Mouse (Mus musculus): ENCODE results near the gene Cd300lg. TPM values are rescaled to one million over a fixed set of nuclear protein-coding genes. Genes with fewer than 3 reads are reported as not detected.

The Cd300lg gene
- polyA plus RNA-seq, 1 experiment: 5.4 TPM

DNA sequence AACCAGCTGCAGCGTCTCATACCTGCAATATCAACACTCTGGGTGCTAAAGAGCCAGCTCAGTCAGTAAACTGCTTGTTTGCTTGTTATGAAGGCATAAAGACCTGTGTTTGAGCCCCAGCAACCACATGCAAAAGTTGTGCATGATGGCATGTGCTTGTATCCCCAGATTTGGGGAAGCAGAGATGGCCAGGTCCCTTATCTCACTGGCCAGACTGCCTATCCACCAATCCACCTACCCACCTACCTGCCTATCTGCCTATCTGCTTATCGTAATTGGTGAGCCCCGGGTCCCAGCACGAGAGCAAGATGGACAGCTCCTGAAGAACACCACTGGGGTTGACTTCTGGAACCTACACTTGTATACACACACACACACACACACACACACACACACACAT, 12.0 kb upstream of the Cd300lg start:
- TF ChIP-seq POLR2A (IDR thresholded peaks at IDR 0.05; ENCODE audit: low read depth, low read length) (no peak), CTCF (IDR thresholded peaks at IDR 0.05; ENCODE audit: extremely low read depth, insufficient read length, insufficient replicate concordance, low read depth, low read length) (no peak)
- Histone ChIP-seq H3K4me3 (ENCODE audit: low read depth, low read length) (no peak overlapping the region), H3K36me3 (ENCODE audit: control insufficient read depth, insufficient read depth, low read length) (no peaks in the 10 kb centered on the region), H3K4me1 (ENCODE audit: control insufficient read depth, insufficient read depth, insufficient read length, low read length) (peaks cover 11% of the 10 kb centered on the region), H3K27me3 (ENCODE audit: control insufficient read depth, insufficient read depth, low read length) (0 out of 2 replicates have a peak, but pooled peaks cover 4% of the 10 kb centered on the region), H3K27ac (ENCODE audit: insufficient read depth, low read depth, low read length) (no peak overlapping the region)
- 85% methylated on average over 4 of the region's 4 CpGs for WGBS

DNA sequence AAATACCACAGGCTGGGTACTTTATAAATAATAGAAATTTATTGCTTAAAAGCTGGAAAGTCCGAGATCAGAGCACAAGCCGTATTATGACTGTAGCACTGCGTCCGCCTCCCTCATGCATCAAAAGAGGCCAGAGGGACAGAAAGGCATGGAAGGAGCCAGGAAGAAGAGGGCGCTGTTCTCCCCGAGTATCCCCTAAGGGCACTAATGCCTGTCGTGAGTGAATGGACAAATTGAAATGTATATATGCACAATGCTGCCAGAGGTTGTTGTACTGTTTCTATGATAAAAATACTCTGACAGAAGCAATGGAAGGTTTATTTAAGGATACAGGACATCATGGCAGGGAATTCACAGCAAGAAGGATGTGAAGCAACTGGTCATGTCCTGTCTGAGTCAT, 11.3 kb upstream of the Cd300lg start:
- H3K4me1 ChIP-seq (ENCODE audit: control insufficient read depth, insufficient read depth, insufficient read length, low read length): peaks cover 11% of the 10 kb centered on the region
- H3K36me3 ChIP-seq (ENCODE audit: control insufficient read depth, insufficient read depth, low read length): no peaks in the 10 kb centered on the region
- 40% methylated on average over 7 of the region's 7 CpGs for WGBS
- no peak overlapping the region for H3K4me3 ChIP-seq (ENCODE audit: low read depth, low read length)
- no peak overlapping the region for H3K27ac ChIP-seq (ENCODE audit: insufficient read depth, low read depth, low read length)
- TF ChIP-seq POLR2A (IDR thresholded peaks at IDR 0.05; ENCODE audit: low read depth, low read length): no peak
- no peak for TF ChIP-seq CTCF (IDR thresholded peaks at IDR 0.05; ENCODE audit: extremely low read depth, insufficient read length, insufficient replicate concordance, low read depth, low read length)
- H3K27me3 ChIP-seq (ENCODE audit: control insufficient read depth, insufficient read depth, low read length): 0 out of 2 replicates have a peak, but pooled peaks cover 4% of the 10 kb centered on the region

DNA sequence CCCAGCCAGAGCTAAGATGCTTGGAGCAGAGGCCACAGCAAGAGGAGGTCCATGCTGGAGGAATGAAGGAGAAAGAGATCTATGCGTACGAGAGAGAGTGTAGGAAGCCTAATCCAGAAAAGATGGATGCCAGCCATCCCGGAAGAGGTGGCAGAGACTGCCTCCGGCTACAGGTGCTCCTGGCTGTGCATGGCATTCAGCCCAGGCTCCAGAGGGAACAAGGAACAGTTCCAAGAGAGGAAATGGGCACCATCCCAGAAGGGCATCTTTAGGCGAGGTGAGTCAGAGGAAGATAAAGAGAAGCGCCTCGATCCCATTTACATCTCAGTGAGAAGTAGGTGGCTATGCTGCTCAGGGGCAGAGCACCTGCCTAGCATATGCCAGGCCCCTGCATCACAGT, 10.2 kb upstream of the Cd300lg start:
- no peaks in the 10 kb centered on the region for H3K36me3 ChIP-seq (ENCODE audit: control insufficient read depth, insufficient read depth, low read length)
- H3K27me3 ChIP-seq (ENCODE audit: control insufficient read depth, insufficient read depth, low read length): no peaks in the 10 kb centered on the region
- no peak overlapping the region for H3K4me3 ChIP-seq (ENCODE audit: low read depth, low read length)
- peaks cover 10% of the 10 kb centered on the region for H3K4me1 ChIP-seq (ENCODE audit: control insufficient read depth, insufficient read depth, insufficient read length, low read length)
- TF ChIP-seq CTCF (IDR thresholded peaks at IDR 0.05; ENCODE audit: extremely low read depth, insufficient read length, insufficient replicate concordance, low read depth, low read length): no peak
- TF ChIP-seq POLR2A (IDR thresholded peaks at IDR 0.05; ENCODE audit: low read depth, low read length): no peak
- WGBS: 30% methylated on average over 7 of the region's 7 CpGs
- no peak overlapping the region for H3K27ac ChIP-seq (ENCODE audit: insufficient read depth, low read depth, low read length)

DNA sequence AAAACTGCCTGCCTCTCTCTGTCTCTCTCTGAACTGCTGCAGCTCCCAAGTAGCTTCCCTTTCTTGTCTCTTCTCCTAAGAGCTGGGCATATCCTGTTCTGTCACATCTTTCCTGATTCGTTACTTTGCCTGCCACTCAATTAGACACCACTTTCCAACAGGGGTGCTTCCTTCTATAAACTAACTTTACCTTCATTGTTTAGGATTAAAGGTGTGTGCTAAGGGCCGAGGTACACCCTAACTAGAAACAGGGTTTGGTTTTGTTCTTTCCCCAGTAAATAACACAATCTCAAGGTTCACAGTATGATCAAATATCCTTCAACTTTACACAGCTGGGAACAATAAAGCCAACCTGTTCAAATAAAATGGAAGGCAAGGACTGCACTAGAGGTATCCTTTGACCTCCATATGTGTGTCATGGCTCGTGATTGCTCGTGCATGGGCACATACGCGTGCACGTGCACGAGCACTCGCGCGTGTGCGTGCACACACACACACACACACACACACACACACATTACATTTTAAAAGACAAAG, 8.2 kb upstream of the Cd300lg start:
- H3K4me3 ChIP-seq (ENCODE audit: low read depth, low read length): no peak overlapping the region
- no peaks in the 10 kb centered on the region for H3K36me3 ChIP-seq (ENCODE audit: control insufficient read depth, insufficient read depth, low read length)
- WGBS: 46% methylated on average over 12 of the region's 12 CpGs
- H3K27me3 ChIP-seq (ENCODE audit: control insufficient read depth, insufficient read depth, low read length): no peaks in the 10 kb centered on the region
- TF ChIP-seq POLR2A (IDR thresholded peaks at IDR 0.05; ENCODE audit: low read depth, low read length) (no peak), CTCF (IDR thresholded peaks at IDR 0.05; ENCODE audit: extremely low read depth, insufficient read length, insufficient replicate concordance, low read depth, low read length) (no peak)
- peaks cover 4% of the 10 kb centered on the region for H3K4me1 ChIP-seq (ENCODE audit: control insufficient read depth, insufficient read depth, insufficient read length, low read length)
- H3K27ac ChIP-seq (ENCODE audit: insufficient read depth, low read depth, low read length): peak overlapping the region; percentile 23

DNA sequence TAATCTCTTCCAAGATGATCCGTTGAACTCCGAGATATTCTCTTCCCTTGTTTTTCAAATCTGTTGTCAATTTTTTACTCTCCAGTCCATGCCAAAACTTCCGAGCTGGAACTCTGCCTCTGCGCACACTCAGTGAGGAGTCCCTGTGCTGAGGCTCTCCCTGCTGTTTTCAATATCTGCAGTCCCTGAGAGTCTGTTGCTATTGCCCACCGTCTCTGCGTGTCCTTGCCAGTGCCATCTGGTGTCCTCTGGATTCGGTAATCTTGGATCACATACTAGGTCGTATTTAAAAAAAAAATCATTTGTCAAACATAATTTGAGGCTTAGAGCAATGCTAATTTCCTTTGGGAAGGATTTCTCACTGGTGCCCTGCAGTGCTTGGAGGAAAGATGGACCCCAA, 6.4 kb upstream of the Cd300lg start:
- Histone ChIP-seq H3K4me3 (ENCODE audit: low read depth, low read length) (no peak overlapping the region), H3K27ac (ENCODE audit: insufficient read depth, low read depth, low read length) (no peak overlapping the region), H3K27me3 (ENCODE audit: control insufficient read depth, insufficient read depth, low read length) (no peaks in the 10 kb centered on the region), H3K36me3 (ENCODE audit: control insufficient read depth, insufficient read depth, low read length) (no peaks in the 10 kb centered on the region), H3K4me1 (ENCODE audit: control insufficient read depth, insufficient read depth, insufficient read length, low read length) (peaks cover 4% of the 10 kb centered on the region)
- WGBS: 68% methylated on average over 8 of the region's 8 CpGs
- TF ChIP-seq POLR2A (IDR thresholded peaks at IDR 0.05; ENCODE audit: low read depth, low read length) (no peak), CTCF (IDR thresholded peaks at IDR 0.05; ENCODE audit: extremely low read depth, insufficient read length, insufficient replicate concordance, low read depth, low read length) (no peak)

DNA sequence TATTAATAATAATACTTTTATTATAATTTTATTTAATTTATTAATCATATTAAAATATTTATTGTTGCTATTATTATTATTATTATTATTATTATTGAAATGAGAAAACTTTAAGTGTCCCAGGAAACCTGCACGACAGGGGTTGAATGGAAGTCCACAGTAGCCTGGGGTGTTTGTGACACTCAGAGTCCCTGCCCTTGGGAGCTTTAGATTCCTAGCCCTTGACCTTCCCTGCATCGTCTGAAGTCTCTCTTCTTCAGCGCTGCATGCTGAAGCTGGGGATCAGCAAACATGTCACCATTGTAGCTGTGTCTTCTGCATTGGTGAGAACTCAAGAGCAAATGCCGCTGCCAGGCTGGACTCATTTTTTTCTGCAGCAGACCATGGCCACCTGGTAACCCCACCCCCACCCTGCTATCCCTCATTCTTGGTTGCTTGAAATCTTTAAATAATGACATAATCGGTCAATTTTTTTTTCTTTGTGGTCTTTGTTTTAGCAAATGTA, 5.8 kb upstream of the Cd300lg start:
- no peak for TF ChIP-seq POLR2A (IDR thresholded peaks at IDR 0.05; ENCODE audit: low read depth, low read length)
- TF ChIP-seq CTCF (IDR thresholded peaks at IDR 0.05; ENCODE audit: extremely low read depth, insufficient read length, insufficient replicate concordance, low read depth, low read length): no peak
- Histone ChIP-seq H3K36me3 (ENCODE audit: control insufficient read depth, insufficient read depth, low read length) (no peaks in the 10 kb centered on the region), H3K27me3 (ENCODE audit: control insufficient read depth, insufficient read depth, low read length) (no peaks in the 10 kb centered on the region), H3K4me1 (ENCODE audit: control insufficient read depth, insufficient read depth, insufficient read length, low read length) (peaks cover 4% of the 10 kb centered on the region), H3K27ac (ENCODE audit: insufficient read depth, low read depth, low read length) (no peak overlapping the region), H3K4me3 (ENCODE audit: low read depth, low read length) (no peak overlapping the region)
- 83% methylated on average over 5 of the region's 5 CpGs for WGBS

- H3K4me1 ChIP-seq (ENCODE audit: control insufficient read depth, insufficient read depth, insufficient read length, low read length): peaks cover 4% of the 10 kb centered on the region; the same call in 1 of the 2 replicates
- TF ChIP-seq POLR2A (IDR thresholded peaks at IDR 0.05; ENCODE audit: low read depth, low read length) (no peak), CTCF (IDR thresholded peaks at IDR 0.05; ENCODE audit: extremely low read depth, insufficient read length, insufficient replicate concordance, low read depth, low read length) (no peak)
- no peak overlapping the region for H3K27ac ChIP-seq (ENCODE audit: insufficient read depth, low read depth, low read length)
- H3K27me3 ChIP-seq (ENCODE audit: control insufficient read depth, insufficient read depth, low read length): no peaks in the 10 kb centered on the region
- 78% methylated on average over 7 of the region's 7 CpGs for WGBS
- no peaks in the 10 kb centered on the region for H3K36me3 ChIP-seq (ENCODE audit: control insufficient read depth, insufficient read depth, low read length)
- no peak overlapping the region for H3K4me3 ChIP-seq (ENCODE audit: low read depth, low read length)
These were observed 5.0 kb upstream of the Cd300lg start for GRCm38 (mm10) chr11:102036336-102036735.

Measured in small intestine, adult 2 months (tissue).